Comparison of ENCODE assay signal across 9 mouse cellular contexts in the genomic region with DNA sequence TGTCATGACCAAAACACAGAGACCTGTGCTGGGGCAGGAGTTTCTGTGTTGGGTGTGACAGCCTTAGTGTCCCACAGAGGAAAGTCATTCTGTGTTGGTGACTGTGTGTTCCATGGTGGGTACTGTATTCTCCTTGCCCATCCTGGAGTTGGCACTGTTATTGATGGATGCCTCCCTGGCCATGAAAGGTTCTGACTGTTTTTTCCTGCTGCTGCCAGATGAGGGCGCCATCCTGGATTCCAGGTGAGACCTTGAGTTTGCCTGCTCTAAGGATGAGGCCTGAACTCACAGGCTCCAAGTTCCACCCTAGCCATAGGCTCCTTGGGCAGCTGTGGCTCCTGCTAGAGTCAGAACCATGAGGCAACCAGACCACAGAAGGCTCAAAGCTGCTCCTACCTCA. TPM values are rescaled to one million over a fixed set of nuclear protein-coding genes. Genes with fewer than 3 reads are reported as not detected.
DNase-seq lines count a peak whose midpoint lies in the region; ATAC-seq and TF ChIP-seq lines count a peak whose summit lies in the region.
"Had no signal": no experiment of that assay in that cellular context is flagged by ENCODE, and none has a peak within 500 bp of the region (broad histone marks: within the 10 kb centered on the region; RNA-seq: fewer than 3 reads in every experiment).

No protein-coding gene starts in this region.

- H3K79me2 ChIP-seq in MEL (ENCODE audit: control insufficient read depth, insufficient read depth, low read length, poor library complexity) = no peaks in the 10 kb centered on the region

- no peaks in the 10 kb centered on the region for H3K4me1 ChIP-seq in MEL (ENCODE audit: control insufficient read depth in 1 of 2, insufficient read depth in 2 of 2, low read length in 2 of 2)
- no peaks in the 10 kb centered on the region for H3K4me1 ChIP-seq in lung, postnatal 0 days (ENCODE audit: insufficient read depth, low read depth, low read length)
- H3K4me1 ChIP-seq in hindbrain, embryonic 16.5 days (ENCODE audit: control insufficient read depth, insufficient read depth, low read depth, low read length) = no peaks in the 10 kb centered on the region

- DNase-seq in cerebellum, adult 8-10 months = peak; percentile 30
- DNase-seq in cerebellum, adult 11 months = no peak
- DNase-seq in left cerebral cortex, adult 2 months (ENCODE audit: extremely low spot score in 1 of 2, low spot score in 2 of 2) = no peak
- DNase-seq in left cerebral cortex, postnatal 25 days (ENCODE audit: low spot score in 2 of 2) = no peak
- DNase-seq in MEL (ENCODE audit: low read depth, low spot score) = peak; percentile 49
- DNase-seq in lung, postnatal 0 days (ENCODE audit: low spot score) = no peak
- no peak for DNase-seq in left cerebral cortex, postnatal 36 days (ENCODE audit: low spot score in 2 of 2)

- no peaks in the 10 kb centered on the region for H3K27me3 ChIP-seq in MEL (ENCODE audit: control insufficient read depth in 1 of 2, insufficient read depth in 2 of 2, low read length in 2 of 2)
- no peaks in the 10 kb centered on the region for H3K27me3 ChIP-seq in lung, postnatal 0 days (replicated peaks; ENCODE audit: insufficient read depth, low read length)
- H3K27me3 ChIP-seq in hindbrain, embryonic 16.5 days (replicated peaks; ENCODE audit: control insufficient read depth, insufficient read depth, low read length) = no peaks in the 10 kb centered on the region
- H3K27me3 ChIP-seq: embryonic facial prominence, embryonic 15.5 days had no signal

- 38% methylated on average over 1 of the region's 1 CpGs for WGBS in lung, postnatal 0 days
- 7% methylated on average over 1 of the region's 1 CpGs for WGBS in hindbrain, embryonic 16.5 days

- no peak for ATAC-seq in lung, postnatal 0 days
- no peak for ATAC-seq in hindbrain, embryonic 16.5 days

- H3K9me3 ChIP-seq in MEL (replicated peaks; ENCODE audit: insufficient read depth, low read length) = no peaks in the 10 kb centered on the region
- no peaks in the 10 kb centered on the region for H3K9me3 ChIP-seq in lung, postnatal 0 days (ENCODE audit: low read length)
- no peaks in the 10 kb centered on the region for H3K9me3 ChIP-seq in hindbrain, embryonic 16.5 days (ENCODE audit: control insufficient read depth, low read length)
- H3K9me3 ChIP-seq: embryonic facial prominence, embryonic 15.5 days had no signal

- H3K4me2 ChIP-seq in lung, postnatal 0 days (replicated peaks; ENCODE audit: low read depth, low read length) = no peak overlapping the region
- H3K4me2 ChIP-seq in hindbrain, embryonic 16.5 days (ENCODE audit: low read length) = no peak overlapping the region
- H3K4me2 ChIP-seq: embryonic facial prominence, embryonic 15.5 days had no signal

- no peak overlapping the region for H3K4me3 ChIP-seq in left cerebral cortex, adult 2 months
- H3K4me3 ChIP-seq in MEL (ENCODE audit: control insufficient read depth in 1 of 2, insufficient read depth in 1 of 2, low read depth in 2 of 2, low read length in 2 of 2) = no peak overlapping the region
- H3K4me3 ChIP-seq in lung, postnatal 0 days (ENCODE audit: low read depth, low read length) = no peak overlapping the region
- no peak overlapping the region for H3K4me3 ChIP-seq in hindbrain, embryonic 16.5 days (ENCODE audit: low read length)
- H3K4me3 ChIP-seq: embryonic facial prominence, embryonic 15.5 days had no signal

- TF ChIP-seq RAD21 in MEL (IDR thresholded peaks at IDR 0.05; ENCODE audit: low read depth, low read length) = peak; percentile 11

- H3K36me3 ChIP-seq in MEL (ENCODE audit: control insufficient read depth in 1 of 2, insufficient read depth in 2 of 2, low read length in 2 of 2) = no peaks in the 10 kb centered on the region; a peak in 1 of 4 replicates
- H3K36me3 ChIP-seq in lung, postnatal 0 days (ENCODE audit: insufficient read depth, low read length) = no peaks in the 10 kb centered on the region; the same call in 1 of the 2 replicates
- peaks cover 35% of the 10 kb centered on the region for H3K36me3 ChIP-seq in hindbrain, embryonic 16.5 days (ENCODE audit: control insufficient read depth, insufficient read depth, low read length)

- no peak for TF ChIP-seq POLR2A in MEL (IDR thresholded peaks at IDR 0.05; ENCODE audit: control insufficient read depth in 1 of 2, insufficient read depth in 1 of 2, low read depth in 1 of 2, low read length in 2 of 2, poor library complexity in 1 of 2)

- no peak overlapping the region for H3K27ac ChIP-seq in left cerebral cortex, adult 2 months
- H3K27ac ChIP-seq in MEL (ENCODE audit: control insufficient read depth, low read depth, low read length) = no peak overlapping the region
- no peak overlapping the region for H3K27ac ChIP-seq in lung, postnatal 0 days (ENCODE audit: low read length)
- no peak overlapping the region for H3K27ac ChIP-seq in hindbrain, embryonic 16.5 days (ENCODE audit: low read depth, low read length)
- H3K27ac ChIP-seq: embryonic facial prominence, embryonic 15.5 days had no signal

- no peak for TF ChIP-seq EP300 in MEL (IDR thresholded peaks at IDR 0.05; ENCODE audit: low read depth in 1 of 2, low read length in 2 of 2)
- no peak for TF ChIP-seq EP300 in lung, postnatal 0 days (IDR thresholded peaks at IDR 0.05)

- no peak overlapping the region for H3K9ac ChIP-seq in MEL (ENCODE audit: control insufficient read depth, low read depth, low read length, poor library complexity, severe bottlenecking)
- no peak overlapping the region for H3K9ac ChIP-seq in lung, postnatal 0 days (replicated peaks; ENCODE audit: low read depth)
- H3K9ac ChIP-seq in hindbrain, embryonic 16.5 days (ENCODE audit: low read depth, low read length) = no peak overlapping the region
- H3K9ac ChIP-seq: embryonic facial prominence, embryonic 15.5 days had no signal

- peak; percentile 45 for TF ChIP-seq CTCF in left cerebral cortex, adult 2 months (IDR thresholded peaks at IDR 0.05)
- TF ChIP-seq CTCF in MEL (IDR thresholded peaks at IDR 0.05 in 2 of 3, conservative IDR thresholded peaks at IDR 0.05 in 1 of 3; ENCODE audit: control insufficient read depth in 1 of 3, insufficient read depth in 1 of 3, low read depth in 2 of 3, low read length in 3 of 3, poor library complexity in 1 of 3, severe bottlenecking in 1 of 3) = peak; percentile 65 to 73 (median 66); a peak in 5 of 6 replicates
- peak; percentile 58 for TF ChIP-seq CTCF in lung, postnatal 0 days (IDR thresholded peaks at IDR 0.05)

- intact Hi-C loops in left cerebral cortex, adult 2 months (cut with DNase I) = no loop called here
- intact Hi-C loops in left cerebral cortex, postnatal 25 days (cut with DNase I) = no loop called here
- intact Hi-C loops in left cerebral cortex, postnatal 36 days (cut with DNase I) = no loop called here

TF ChIP-seq in MEL, 35 proteins besides CTCF, POLR2A, EP300 and RAD21:
- TF ChIP-seq ETS1 (IDR thresholded peaks at IDR 0.05; ENCODE audit: low read depth, low read length) = no peak
- TF ChIP-seq SMC3 (IDR thresholded peaks at IDR 0.05; ENCODE audit: low read depth, low read length) = peak; percentile 56; the same call in 1 of the 2 replicates
- TF ChIP-seq ZKSCAN1 (IDR thresholded peaks at IDR 0.05; ENCODE audit: low read depth, low read length) = no peak
- TF ChIP-seq MXI1 (IDR thresholded peaks at IDR 0.05; ENCODE audit: low read depth, low read length) = no peak

RNA-seq across cellular contexts. Expression of a gene that starts 47.4 kb away (rescaled TPM):
- total RNA-seq in left cerebral cortex, adult 2 months (2021) = 10 to 100 TPM; 36.5 to 39.4 TPM
- total RNA-seq in left cerebral cortex, postnatal 25 days (2021) = 10 to 100 TPM; 34.4 to 37.6 TPM
- total RNA-seq in MEL (2012; rRNA removed) = 71.2 and 74.5 TPM in 2 replicates
- 10 to 100 TPM in 1 of 2 experiments, not detected in 1; 63.3 TPM for polyA plus RNA-seq in MEL (2012; ENCODE audit: insufficient read depth in 1 of 2, insufficient read length in 2 of 2, low read depth in 1 of 2, low replicate concordance in 2 of 2, missing spikeins in 1 of 2)
- polyA plus RNA-seq in lung, postnatal 0 days (2015; fragmentation: Nextera tagmentation; extraction: Ambion mirVana) = 19.4 and 19.5 TPM in 2 replicates
- 64.7 and 64.8 TPM in 2 replicates for polyA plus RNA-seq in hindbrain, embryonic 16.5 days (2015; fragmentation: Nextera tagmentation; extraction: Ambion mirVana)
- 10 to 100 TPM; 35.3 to 41.3 TPM for total RNA-seq in left cerebral cortex, postnatal 36 days (2021)

RNA-seq across cellular contexts. Expression of a gene that starts 47.4 kb away (rescaled TPM):
- 10 to 100 TPM; 28.5 to 29.4 TPM for total RNA-seq in left cerebral cortex, adult 2 months (2021)
- 10 to 100 TPM; 24.2 to 29.5 TPM for total RNA-seq in left cerebral cortex, postnatal 25 days (2021)
- 41.6 and 52.0 TPM in 2 replicates for total RNA-seq in MEL (2012; rRNA removed)
- 10 to 100 TPM in 1 of 2 experiments, not detected in 1; 53.6 TPM for polyA plus RNA-seq in MEL (2012; ENCODE audit: insufficient read depth in 1 of 2, insufficient read length in 2 of 2, low read depth in 1 of 2, low replicate concordance in 2 of 2, missing spikeins in 1 of 2)
- 19.0 and 22.6 TPM in 2 replicates for polyA plus RNA-seq in lung, postnatal 0 days (2015; fragmentation: Nextera tagmentation; extraction: Ambion mirVana)
- 28.4 and 29.9 TPM in 2 replicates for polyA plus RNA-seq in hindbrain, embryonic 16.5 days (2015; fragmentation: Nextera tagmentation; extraction: Ambion mirVana)
- total RNA-seq in left cerebral cortex, postnatal 36 days (2021) = 10 to 100 TPM; 26.1 to 29.4 TPM

Comparison
In these comparisons a context has a peak if more than half of its experiments do, and no peak if none do; other contexts are left out.
1. DNase-seq: peak in cerebellum, adult 8-10 months (single experiment) and MEL (single experiment); none in cerebellum, adult 11 months (single experiment), left cerebral cortex, adult 2 months (0 of 2), left cerebral cortex, postnatal 25 days (0 of 2), lung, postnatal 0 days (single experiment) and left cerebral cortex, postnatal 36 days (0 of 2).
2. Peak in every context shown above with its lines, with median percentiles within 50 percentile points of each other: CTCF ChIP-seq.